Mouse (Mus musculus) cerebellum, adult 2 months (tissue): ENCODE measurements at regions not wholly inside any gene's neighbourhood (a gene's known extent, or its start where the extent isn't known, plus 50 kb on each side); places are given as distances from the start of the nearest gene placed in this dataset.

Experiments used
- CTCF ChIP-seq: fragments of 200-500 bp; IDR thresholded peaks from 2 replicates; pipeline ENCODE4 v1.5.1; 2011; ENCODE audit warnings: low read depth, mild to moderate bottlenecking, control low read depth, low read length, moderate library complexity, borderline replicate concordance; ENCODE audit not compliant: insufficient read depth
- POLR2A ChIP-seq: fragments of 200-500 bp; IDR thresholded peaks from 2 replicates; pipeline ENCODE4 v1.6.1; 2011; ENCODE audit warnings: low read length, control low read depth, borderline replicate concordance; ENCODE audit not compliant: insufficient read depth

DNA sequence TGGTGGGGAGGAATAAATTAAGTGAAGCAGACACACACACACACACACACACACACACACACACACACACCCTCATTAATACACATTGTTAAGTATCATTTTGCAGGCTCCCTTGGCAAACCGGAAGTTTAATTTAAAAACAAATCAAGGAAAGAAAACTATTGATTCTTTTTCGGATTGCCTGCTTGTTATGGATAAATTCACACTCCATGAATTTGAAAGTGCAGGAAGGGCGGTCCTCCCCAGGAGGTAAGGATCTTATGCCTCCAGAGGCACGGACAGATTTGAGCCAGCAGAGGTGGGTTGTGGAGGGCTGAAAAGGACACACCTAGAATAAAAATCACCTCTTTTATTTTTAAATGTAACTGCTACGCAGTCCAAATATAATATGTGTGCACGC lies 156.2 kb upstream of the Gm15217 start:
- TF ChIP-seq CTCF (no peak), POLR2A (no peak)
